Mouse (Mus musculus) common myeloid progenitor, adult 5-6 weeks (primary cell): ENCODE results near the gene Sdhb. TPM values are rescaled to one million over a fixed set of nuclear protein-coding genes. Genes with fewer than 3 reads are reported as not detected.
A peak's percentile ranks its signal among the peaks of the same experiment; 100 is the strongest.

ENCODE experiments used
- ATAC-seq: replicated peaks from 2 replicates; pipeline ENCODE4 v1.8.0; 2016; ENCODE audit warnings: low read depth, mild to moderate bottlenecking, moderate TSS enrichment, inconsistent platforms; ENCODE audit not compliant: poor library complexity, severe bottlenecking
- total RNA-seq: library from RNA; stranded (forward); fragments of 200-1000, 187-1606 nt; gene quantifications from 2 replicates; pipeline ENCODE4 v1.2.3, GENCODE M21; 2017

Gene Sdhb
- total RNA-seq: 115 and 121 TPM in 2 replicates

- peak; percentile 90 for ATAC-seq
Measured at GRCm38 (mm10) chr4:140960781-140961466, at the start of gene Sdhb. Sdhb (plus strand) TSS chr4:140961203.

GRCm38 (mm10) chr4:140911416-140911815, 49.6 kb upstream of the Sdhb start:
- ATAC-seq: no peak

GRCm38 (mm10) chr4:140912271-140912833, 48.7 kb upstream of the Sdhb start:
- ATAC-seq: no peak

GRCm38 (mm10) chr4:140913565-140913964, 47.4 kb upstream of the Sdhb start:
- no peak for ATAC-seq

GRCm38 (mm10) chr4:140914731-140915131, 46.3 kb upstream of the Sdhb start:
- ATAC-seq: no peak

- ATAC-seq: no peak
Measured at GRCm38 (mm10) chr4:140915235-140915634, 45.8 kb upstream of the Sdhb start.

- no peak for ATAC-seq
Measured at GRCm38 (mm10) chr4:140916296-140916695, 44.7 kb upstream of the Sdhb start.

GRCm38 (mm10) chr4:140917451-140917850, 43.6 kb upstream of the Sdhb start:
- no peak for ATAC-seq

- peak; percentile 73 for ATAC-seq
Measured at GRCm38 (mm10) chr4:140919974-140920836, 40.8 kb upstream of the Sdhb start.

- no peak for ATAC-seq
Measured at GRCm38 (mm10) chr4:140922508-140922907, 38.5 kb upstream of the Sdhb start.

- ATAC-seq: no peak
Measured at GRCm38 (mm10) chr4:140925648-140926047, 35.4 kb upstream of the Sdhb start.

- no peak for ATAC-seq
Measured at GRCm38 (mm10) chr4:140928349-140928748, 32.7 kb upstream of the Sdhb start.

GRCm38 (mm10) chr4:140929745-140930144, 31.3 kb upstream of the Sdhb start:
- no peak for ATAC-seq

- peak; percentile 84 for ATAC-seq
Measured at GRCm38 (mm10) chr4:140930900-140931470, 30.0 kb upstream of the Sdhb start.

- no peak for ATAC-seq
Measured at GRCm38 (mm10) chr4:140935643-140936042, 25.4 kb upstream of the Sdhb start.

- ATAC-seq: peak; percentile 12; the same call in 1 of the 2 replicates
Measured at GRCm38 (mm10) chr4:140944356-140944755, 16.6 kb upstream of the Sdhb start.

- peak; percentile 94 for ATAC-seq
Measured at GRCm38 (mm10) chr4:140944961-140945442, 16.0 kb upstream of the Sdhb start.

GRCm38 (mm10) chr4:140945571-140945970, 15.4 kb upstream of the Sdhb start:
- no peak for ATAC-seq

GRCm38 (mm10) chr4:140946048-140946447, 15.0 kb upstream of the Sdhb start:
- no peak for ATAC-seq

- no peak for ATAC-seq
Measured at GRCm38 (mm10) chr4:140946580-140947205, 14.3 kb upstream of the Sdhb start.
